Mouse (Mus musculus) lung, embryonic 14.5 days (tissue): Measurements from ENCODE around the gene Cd5. TPM values are rescaled to one million over a fixed set of nuclear protein-coding genes. Genes with fewer than 3 reads are reported as not detected.

ENCODE experiments used
- ATAC-seq: fragments of 200-750 bp; cut with Nextera tagmentation; 2 replicates; pipeline ENCODE4 v1.8.0; 2017; ENCODE audit warnings: mild to moderate bottlenecking, moderate TSS enrichment, moderate library complexity; ENCODE audit not compliant: insufficient read depth
- DNase-seq: peaks from one replicate; pipeline ENCODE4 v3.0.0-alpha.2; 2015
- H3K27ac ChIP-seq: fragments of 300-500 bp; sonication (generic); 2 replicates; pipeline ENCODE4 v1.5.1; 2014; ENCODE audit warnings: low read depth, mild to moderate bottlenecking, moderate library complexity
- H3K27me3 ChIP-seq: fragments of 300-500 bp; sonication (generic); 2 replicates; pipeline ENCODE4 v1.6.1; 2014; ENCODE audit warnings: low read length, control low read depth; ENCODE audit not compliant: insufficient read depth
- H3K36me3 ChIP-seq: fragments of 300-500 bp; sonication (generic); 2 replicates; pipeline ENCODE4 v1.6.1; 2014; ENCODE audit warnings: control low read depth; ENCODE audit not compliant: insufficient read depth
- H3K4me1 ChIP-seq: fragments of 300-500 bp; sonication (generic); 2 replicates; pipeline ENCODE4 v1.6.1; 2014; ENCODE audit warnings: antibody characterized with exemption, control low read depth; ENCODE audit not compliant: insufficient read depth
- H3K4me2 ChIP-seq: fragments of 300-500 bp; sonication (generic); 2 replicates; pipeline ENCODE4 v1.6.1; 2014; ENCODE audit warnings: mild to moderate bottlenecking
- H3K4me3 ChIP-seq: fragments of 300-500 bp; sonication (generic); 2 replicates; pipeline ENCODE4 v1.5.1; 2014; ENCODE audit warnings: low read depth, low read length
- H3K9ac ChIP-seq: fragments of 300-500 bp; sonication (generic); 2 replicates; pipeline ENCODE4 v1.6.1; 2014
- H3K9me3 ChIP-seq: fragments of 300-500 bp; sonication (generic); 2 replicates; pipeline ENCODE4 v1.6.1; 2016; ENCODE audit warnings: low read depth, low read length, control low read depth
- CTCF ChIP-seq: IDR thresholded peaks from 2 replicates; pipeline ENCODE4 v1.5.1; 2016; ENCODE audit warnings: antibody characterized with exemption, low read depth
- WGBS: fragments of 180-500 bp; shearing (Covaris S2); extraction: QIAGEN DNeasy Blood & Tissue Kit; methylation state at CpG from one replicate; pipeline ENCODE4 v1.1.7; 2014; 5-methylcytosine and 5-hydroxymethylcytosine counted together
- polyA plus RNA-seq: library from polyadenylated mRNA; unstranded; fragments of >200 nt; fragmentation: Nextera tagmentation; extraction: Ambion mirVana; gene quantifications from 2 replicates; pipeline ENCODE4 v1.2.1, GENCODE M21; 2014

The Cd5 gene
- polyA plus RNA-seq, 1 experiment from 2014 or later: 0.63 TPM

DNA sequence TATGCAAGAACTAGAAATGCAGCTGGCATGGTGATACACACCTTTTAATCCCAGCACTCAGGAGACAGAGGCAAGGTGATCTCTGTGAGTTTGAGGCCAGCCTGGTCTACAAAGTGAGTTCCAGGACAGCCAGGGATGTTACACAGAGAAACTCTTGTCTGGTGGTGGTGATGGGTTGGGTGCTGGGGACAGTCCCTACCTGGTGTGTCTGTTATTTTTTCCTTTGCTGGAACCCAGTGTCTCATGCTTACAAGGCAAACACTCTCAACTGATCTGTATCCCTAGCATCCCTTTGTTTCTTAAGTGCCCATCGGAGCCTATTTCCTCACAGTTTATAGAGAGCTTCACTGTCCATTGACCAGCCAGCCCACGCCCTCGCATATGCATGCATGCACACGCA, 1.1 kb upstream of the Cd5 start:
- DNase-seq: no peak
- Histone ChIP-seq H3K27me3 (no peaks in the 10 kb centered on the region), H3K4me1 (peaks cover 8% of the 10 kb centered on the region; the same call in 1 of the 2 replicates), H3K27ac (no peak overlapping the region), H3K4me3 (no peak overlapping the region), H3K9me3 (no peaks in the 10 kb centered on the region), H3K4me2 (no peak overlapping the region), H3K9ac (no peak overlapping the region), H3K36me3 (no peaks in the 10 kb centered on the region)
- ATAC-seq: no peak
- TF ChIP-seq CTCF: no peak
- 89% methylated on average over 4 of the region's 4 CpGs for WGBS

DNA sequence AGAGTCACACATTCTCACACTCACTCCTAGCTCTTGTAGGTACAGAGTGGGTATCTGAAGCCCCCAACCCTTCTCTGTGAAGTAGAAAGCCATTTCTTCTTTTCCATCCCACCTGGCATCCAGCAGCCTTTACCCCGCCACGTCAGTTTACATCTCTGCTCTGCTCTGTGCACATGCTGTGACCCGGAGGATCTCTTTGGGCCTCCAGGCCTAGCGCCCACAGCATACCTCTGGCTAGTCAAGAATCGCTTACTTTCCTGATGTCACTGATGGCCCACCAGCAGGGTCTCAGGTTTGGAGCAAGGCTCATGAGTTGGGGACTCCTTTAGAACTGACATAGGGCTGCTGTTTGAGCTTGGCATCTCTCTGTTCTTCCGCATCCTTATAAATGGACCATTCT, 764 bp downstream of the Cd5 start:
- 85% methylated on average over 6 of the region's 6 CpGs for WGBS
- no peak for TF ChIP-seq CTCF
- ATAC-seq: no peak
- Histone ChIP-seq H3K9ac (no peak overlapping the region), H3K9me3 (no peaks in the 10 kb centered on the region), H3K4me2 (no peak overlapping the region), H3K27me3 (no peaks in the 10 kb centered on the region), H3K4me1 (peaks cover 8% of the 10 kb centered on the region; the same call in 1 of the 2 replicates), H3K27ac (no peak overlapping the region), H3K36me3 (no peaks in the 10 kb centered on the region), H3K4me3 (no peak overlapping the region)
- DNase-seq: no peak

DNA sequence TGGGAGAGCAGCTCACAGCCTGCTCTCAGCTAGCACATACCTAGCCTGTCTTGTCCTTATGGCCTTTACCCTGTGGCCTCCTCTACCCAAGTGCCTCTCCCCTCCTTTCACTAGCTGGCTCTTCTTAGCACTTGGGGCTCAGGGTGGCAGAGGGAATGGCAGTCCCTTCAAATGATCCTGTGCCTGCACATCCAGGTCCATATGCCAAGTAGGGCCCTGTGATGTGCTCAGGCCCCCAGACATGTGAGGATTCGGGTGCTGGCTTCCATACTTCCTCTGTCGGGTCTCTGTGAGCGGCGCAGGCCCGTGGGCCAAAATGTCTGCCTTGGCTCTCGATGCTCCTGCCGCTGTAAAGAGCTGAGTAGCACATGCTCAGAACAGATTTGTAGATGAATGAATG, 2.9 kb downstream of the Cd5 start:
- Histone ChIP-seq H3K4me1 (peaks cover 5% of the 10 kb centered on the region; the same call in 1 of the 2 replicates), H3K4me2 (no peak overlapping the region), H3K4me3 (no peak overlapping the region), H3K9me3 (no peaks in the 10 kb centered on the region), H3K27me3 (no peaks in the 10 kb centered on the region), H3K36me3 (no peaks in the 10 kb centered on the region), H3K27ac (no peak overlapping the region), H3K9ac (no peak overlapping the region)
- 90% methylated on average over 7 of the region's 7 CpGs for WGBS
- TF ChIP-seq CTCF: no peak
- DNase-seq: no peak
- no peak for ATAC-seq

DNA sequence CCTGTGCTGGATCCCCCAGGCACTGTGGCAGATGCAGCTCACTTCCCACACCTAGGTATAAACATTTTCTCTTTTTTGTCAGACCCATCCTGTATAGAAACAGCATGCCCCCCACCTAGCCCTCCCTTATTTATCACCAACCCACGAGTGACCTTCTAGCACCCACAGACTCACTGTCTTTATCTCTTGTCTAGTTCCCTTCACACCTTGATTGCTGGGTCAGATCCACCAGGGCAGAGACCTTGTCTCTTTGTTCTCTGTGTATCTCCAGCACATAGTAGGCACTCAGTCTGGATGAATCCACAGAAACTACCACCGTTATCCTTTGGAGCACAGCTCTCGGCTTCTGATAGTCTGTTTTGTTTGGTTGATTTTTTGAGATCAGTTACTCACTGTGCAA, 3.7 kb downstream of the Cd5 start:
- Histone ChIP-seq H3K9ac (no peak overlapping the region), H3K4me3 (no peak overlapping the region), H3K27me3 (no peaks in the 10 kb centered on the region), H3K27ac (no peak overlapping the region), H3K9me3 (no peaks in the 10 kb centered on the region), H3K4me1 (no peaks in the 10 kb centered on the region), H3K36me3 (no peaks in the 10 kb centered on the region), H3K4me2 (no peak overlapping the region)
- WGBS: 86% methylated on average over 3 of the region's 3 CpGs
- ATAC-seq (no peak), DNase-seq (no peak)
- no peak for TF ChIP-seq CTCF

DNA sequence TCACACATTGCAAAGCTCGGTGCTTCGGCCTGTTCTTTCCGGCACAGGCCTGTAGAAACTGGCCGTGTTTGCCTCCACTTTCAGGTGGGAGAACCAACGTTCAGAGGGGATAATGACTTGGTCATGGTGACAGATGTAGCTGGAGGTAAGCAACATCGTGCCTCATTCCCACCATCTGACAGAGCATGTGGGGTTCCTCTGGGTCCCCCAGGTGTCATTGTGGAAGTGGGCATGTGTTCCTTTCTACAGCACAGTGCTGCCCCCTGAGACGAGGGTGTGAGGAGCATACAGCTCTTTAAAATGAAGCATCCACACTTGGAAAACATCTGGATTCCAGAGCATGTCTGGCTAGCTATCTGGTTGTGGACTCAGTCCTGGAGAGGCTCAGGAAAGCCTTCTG, 4.2 kb downstream of the Cd5 start:
- DNase-seq: no peak
- H3K4me1 ChIP-seq: no peaks in the 10 kb centered on the region
- no peak for ATAC-seq
- 83% methylated on average over 7 of the region's 7 CpGs for WGBS
- H3K9ac ChIP-seq: no peak overlapping the region
- no peak overlapping the region for H3K4me2 ChIP-seq
- H3K9me3 ChIP-seq: no peaks in the 10 kb centered on the region
- TF ChIP-seq CTCF: no peak
- H3K27ac ChIP-seq: no peak overlapping the region
- no peaks in the 10 kb centered on the region for H3K36me3 ChIP-seq
- no peaks in the 10 kb centered on the region for H3K27me3 ChIP-seq
- H3K4me3 ChIP-seq: no peak overlapping the region

DNA sequence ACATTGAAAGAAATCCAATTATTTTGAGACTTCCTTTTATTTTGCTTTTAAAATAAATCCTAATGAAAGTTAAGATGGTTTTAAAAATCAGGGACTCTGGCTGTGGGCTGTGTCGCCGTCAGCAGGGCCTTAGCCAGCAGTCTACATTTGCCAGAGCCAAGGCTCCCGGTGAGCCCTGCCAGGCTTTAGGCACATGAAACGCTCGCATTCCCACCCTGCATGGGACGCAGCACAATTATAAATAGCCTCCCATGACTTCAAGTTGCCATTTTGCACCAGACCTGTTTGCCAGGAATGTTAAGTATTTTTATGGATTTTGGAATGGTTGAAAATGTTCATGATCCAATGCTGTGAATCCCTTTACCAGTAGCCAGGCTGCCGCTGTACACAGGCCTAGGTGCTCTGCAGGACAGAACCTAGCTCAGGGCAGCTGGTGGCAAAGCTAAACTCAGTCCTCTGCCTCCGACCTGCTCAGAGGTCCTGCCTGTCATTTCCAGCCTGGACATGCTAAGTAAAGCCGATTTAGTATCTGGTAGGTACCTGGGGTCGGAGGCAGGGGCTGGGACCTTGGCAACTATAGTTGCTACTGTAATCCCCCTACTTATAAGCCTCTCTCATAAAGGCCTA, 5.2 kb downstream of the Cd5 start:
- no peaks in the 10 kb centered on the region for H3K27me3 ChIP-seq
- ATAC-seq: no peak

DNA sequence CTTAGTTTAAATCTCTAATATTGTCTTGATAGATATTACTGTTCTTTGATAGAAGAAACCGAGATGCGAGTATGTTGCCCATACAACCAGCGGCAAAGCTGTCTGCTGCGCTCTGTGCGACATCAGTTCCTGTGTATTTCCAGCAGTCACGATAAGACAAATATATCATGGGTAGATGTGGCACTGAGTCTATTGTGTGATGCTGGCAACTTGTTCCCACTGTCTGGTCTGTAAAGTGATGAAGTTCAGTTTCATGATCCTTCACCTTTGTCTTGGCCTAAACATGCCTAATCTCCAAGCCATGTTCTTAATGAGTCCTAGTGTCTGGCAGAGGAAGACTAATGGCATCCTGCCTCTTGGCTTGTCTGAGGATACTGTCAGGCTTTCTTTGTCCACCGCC, 6.1 kb downstream of the Cd5 start:
- H3K4me3 ChIP-seq: no peak overlapping the region
- DNase-seq (no peak), ATAC-seq (no peak)
- H3K4me1 ChIP-seq: no peaks in the 10 kb centered on the region
- H3K9ac ChIP-seq: no peak overlapping the region
- H3K27me3 ChIP-seq: no peaks in the 10 kb centered on the region
- H3K9me3 ChIP-seq: no peaks in the 10 kb centered on the region
- no peak for TF ChIP-seq CTCF
- H3K27ac ChIP-seq: no peak overlapping the region
- no peaks in the 10 kb centered on the region for H3K36me3 ChIP-seq
- WGBS: 90% methylated on average over 7 of the region's 7 CpGs
- H3K4me2 ChIP-seq: no peak overlapping the region

More for the DNA sequence above, 5.2 kb downstream of the Cd5 start:
- Histone ChIP-seq H3K4me1 (no peaks in the 10 kb centered on the region), H3K9me3 (no peaks in the 10 kb centered on the region), H3K27ac (no peak overlapping the region), H3K9ac (no peak overlapping the region), H3K4me3 (no peak overlapping the region), H3K4me2 (no peak overlapping the region), H3K36me3 (no peaks in the 10 kb centered on the region)
- no peak for DNase-seq
- TF ChIP-seq CTCF: no peak
- WGBS: 74% methylated on average over 10 of the region's 10 CpGs

DNA sequence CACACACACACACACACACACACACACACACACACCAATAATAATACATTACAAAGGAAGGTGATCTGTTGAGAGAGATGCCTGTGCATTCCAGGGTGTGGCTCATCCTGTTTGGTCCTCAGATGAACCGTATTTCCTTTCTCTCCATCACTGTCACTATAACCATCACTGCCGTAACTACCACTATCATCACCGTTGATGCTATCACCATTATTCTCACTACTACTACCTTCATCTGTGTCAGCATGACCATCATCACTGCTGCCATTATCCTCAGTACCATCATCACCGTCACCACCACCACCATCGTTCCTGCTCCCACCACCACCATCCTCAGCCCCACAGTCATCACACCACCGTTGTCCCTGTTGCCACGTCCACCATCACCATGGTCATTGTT, 6.8 kb downstream of the Cd5 start:
- H3K4me2 ChIP-seq: no peak overlapping the region
- no peak overlapping the region for H3K9ac ChIP-seq
- H3K4me3 ChIP-seq: no peak overlapping the region
- WGBS: 84% methylated on average over 7 of the region's 7 CpGs
- TF ChIP-seq CTCF: no peak
- no peaks in the 10 kb centered on the region for H3K27me3 ChIP-seq
- H3K9me3 ChIP-seq: no peaks in the 10 kb centered on the region
- DNase-seq (no peak), ATAC-seq (no peak)
- no peaks in the 10 kb centered on the region for H3K36me3 ChIP-seq
- no peak overlapping the region for H3K27ac ChIP-seq
- no peaks in the 10 kb centered on the region for H3K4me1 ChIP-seq
